Comparison of ENCODE assay signal across 14 mouse cellular contexts in genomic region chr2:75847708-75848107, GRCm38 (mm10). TPM values are rescaled to one million over a fixed set of nuclear protein-coding genes. Genes with fewer than 3 reads are reported as not detected.
A peak's percentile ranks its signal among the peaks of the same experiment; 100 is the strongest.
DNase-seq lines count a peak whose midpoint lies in the region; ATAC-seq and TF ChIP-seq lines count a peak whose summit lies in the region.
"Had no signal": no experiment of that assay in that cellular context is flagged by ENCODE, and none has a peak within 500 bp of the region (broad histone marks: within the 10 kb centered on the region; RNA-seq: fewer than 3 reads in every experiment).

No protein-coding gene starts in this region.

- H3K4me3 ChIP-seq in heart, postnatal 0 days (ENCODE audit: low read depth, low read length): no peak overlapping the region
- H3K4me3 ChIP-seq: kidney, embryonic 15.5 days had no signal

- TF ChIP-seq EP300 in heart, postnatal 0 days (IDR thresholded peaks at IDR 0.05; ENCODE audit: low read depth): no peak

- no peak overlapping the region for H3K4me2 ChIP-seq in heart, postnatal 0 days (ENCODE audit: low read depth, low read length)
- H3K4me2 ChIP-seq: kidney, embryonic 15.5 days had no signal

- intact Hi-C loops in heart, postnatal 36 days (cut with DNase I): loop anchor here (1.0 to 5.0 kb wide), 2 partner anchors 61 to 240 kb away; no protein-coding TSS in a partner anchor

- peaks cover 7% of the 10 kb centered on the region for H3K4me1 ChIP-seq in heart, postnatal 0 days (ENCODE audit: control insufficient read depth, insufficient read depth)

- 0 out of 2 replicates have a peak, but pooled peaks cover 7% of the 10 kb centered on the region for H3K36me3 ChIP-seq in heart, postnatal 0 days (replicated peaks; ENCODE audit: control insufficient read depth, insufficient read depth, low read length)

- DNase-seq in heart, postnatal 0 days (ENCODE audit: low spot score): peak; percentile 46
- no peak for DNase-seq in heart, postnatal 36 days
- peak; percentile 12 for DNase-seq in lung, postnatal 10 days
- DNase-seq in lung, postnatal 4 days: no peak
- DNase-seq in T-cell, adult 2 months (ENCODE audit: low spot score): peak; percentile 14
- DNase-seq in naive thymus-derived CD4-positive, alpha-beta T cell, adult 2 months (ENCODE audit: low read depth): peak; percentile 56
- DNase-seq in ovary, adult 18-20 months (ENCODE audit: low spot score): no peak
- no peak for DNase-seq in frontal cortex, adult 2 months (ENCODE audit: extremely low spot score in 1 of 2, low spot score in 1 of 2)
- DNase-seq: cerebellum, adult 11 months; embryo, embryonic 11 days; gastrocnemius, postnatal 36 days; heart, postnatal 4 days; thymus, postnatal 25 days had no signal

- ATAC-seq in heart, postnatal 0 days (ENCODE audit: insufficient read depth, low read depth): no peak

- no peak overlapping the region for H3K9ac ChIP-seq in heart, postnatal 0 days (replicated peaks; ENCODE audit: low read depth, low read length)
- H3K9ac ChIP-seq: kidney, embryonic 15.5 days had no signal

- H3K27me3 ChIP-seq in heart, postnatal 0 days (ENCODE audit: control insufficient read depth, insufficient read depth, low read length): no peaks in the 10 kb centered on the region
- H3K27me3 ChIP-seq: kidney, embryonic 15.5 days had no signal

- WGBS in heart, postnatal 0 days: 100% methylated on average over 1 of the region's 1 CpGs

- H3K27ac ChIP-seq in heart, postnatal 0 days (ENCODE audit: low read depth): no peak overlapping the region
- H3K27ac ChIP-seq: kidney, embryonic 15.5 days had no signal

- H3K9me3 ChIP-seq in heart, postnatal 0 days (replicated peaks; ENCODE audit: control insufficient read depth, low read length): no peaks in the 10 kb centered on the region
- H3K9me3 ChIP-seq: kidney, embryonic 15.5 days had no signal

- TF ChIP-seq CTCF in heart, postnatal 0 days (IDR thresholded peaks at IDR 0.05; ENCODE audit: low read depth): peak; percentile 36; the same call in 1 of the 2 replicates

RNA-seq across cellular contexts. Expression of gene Agps, which starts 15.7 kb away (rescaled TPM):
- total RNA-seq in heart, postnatal 0 days (2014; rRNA removed; ENCODE audit: low replicate concordance): 19.9 and 23.6 TPM in 2 replicates
- polyA plus RNA-seq in heart, postnatal 0 days (2015; fragmentation: Nextera tagmentation; extraction: Ambion mirVana): 11.8 and 12.4 TPM in 2 replicates
- total RNA-seq in heart, postnatal 36 days (2021): 10 to 100 TPM; 26.6 to 34.3 TPM
- polyA plus RNA-seq in frontal cortex, adult 2 months (2012; rRNA removed): 14.6 and 15.6 TPM in 2 replicates

Comparison
In these comparisons a context has a peak if more than half of its experiments do, and no peak if none do; other contexts are left out.
1. DNase-seq: peak in heart, postnatal 0 days (single experiment), lung, postnatal 10 days (single experiment), T-cell, adult 2 months (single experiment) and naive thymus-derived CD4-positive, alpha-beta T cell, adult 2 months (single experiment); none in heart, postnatal 36 days (0 of 2), lung, postnatal 4 days (0 of 2), ovary, adult 18-20 months (single experiment) and frontal cortex, adult 2 months (0 of 2).